Mouse (Mus musculus): ENCODE measurements around the gene G3bp2. TPM values are rescaled to one million over a fixed set of nuclear protein-coding genes. Genes with fewer than 3 reads are reported as not detected.

G3bp2 gene
- polyA plus RNA-seq, 1 experiment from 2014 or later: 87.0 TPM

GRCm38 (mm10) chr5:92076273-92076672 lies 7.2 kb downstream of the G3bp2 start:
- peaks cover 14% of the 10 kb centered on the region for H3K36me3 ChIP-seq
- WGBS (ENCODE audit: insufficient replicate concordance): 37% methylated on average over 1 of the region's 1 CpGs
- no peaks in the 10 kb centered on the region for H3K9me3 ChIP-seq (replicated peaks)
- H3K27me3 ChIP-seq (replicated peaks): no peaks in the 10 kb centered on the region
- H3K27ac ChIP-seq: no peak overlapping the region
- no peak overlapping the region for H3K4me3 ChIP-seq
- ATAC-seq: no peak
- H3K4me2 ChIP-seq: no peak overlapping the region
- H3K4me1 ChIP-seq: peaks cover 65% of the 10 kb centered on the region
- H3K9ac ChIP-seq: no peak overlapping the region

DNA sequence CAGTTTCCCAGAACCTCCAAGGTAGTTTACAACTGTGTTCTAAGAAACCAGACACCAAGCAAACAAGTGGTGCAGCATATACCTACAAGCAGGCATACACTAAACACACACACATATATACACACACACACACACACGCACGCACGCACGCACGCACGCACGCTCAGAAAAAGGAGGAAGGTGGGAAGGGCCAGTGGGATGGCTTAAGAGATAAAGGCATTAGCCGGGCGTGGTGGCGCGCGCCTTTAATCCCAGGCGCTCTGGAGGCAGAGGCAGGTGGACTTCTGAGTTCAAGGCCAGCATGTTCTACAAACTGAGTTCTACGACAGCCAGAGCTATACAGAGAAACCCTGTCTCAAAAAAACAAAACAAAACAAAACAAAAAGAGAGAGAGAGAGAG lies 9.5 kb downstream of the G3bp2 start:
- 43% methylated on average over 14 of the region's 14 CpGs for WGBS (ENCODE audit: insufficient replicate concordance)
- Histone ChIP-seq H3K9ac (no peak overlapping the region; the same call in 1 of the 2 replicates), H3K27me3 (replicated peaks) (no peaks in the 10 kb centered on the region), H3K4me3 (no peak overlapping the region), H3K36me3 (peaks cover 32% of the 10 kb centered on the region), H3K4me2 (peak overlapping the region; percentile 37), H3K27ac (peak overlapping the region; percentile 40), H3K9me3 (replicated peaks) (no peaks in the 10 kb centered on the region), H3K4me1 (peaks cover 44% of the 10 kb centered on the region)
- ATAC-seq: peak; percentile 80

- Histone ChIP-seq H3K4me1 (0 out of 2 replicates have a peak, but pooled peaks cover 5% of the 10 kb centered on the region), H3K4me3 (no peak overlapping the region), H3K27me3 (replicated peaks) (no peaks in the 10 kb centered on the region), H3K9me3 (replicated peaks) (no peaks in the 10 kb centered on the region), H3K4me2 (no peak overlapping the region), H3K9ac (no peak overlapping the region), H3K36me3 (peaks cover 79% of the 10 kb centered on the region), H3K27ac (no peak overlapping the region)
- 90% methylated on average over 2 of the region's 2 CpGs for WGBS (ENCODE audit: insufficient replicate concordance)
- ATAC-seq: no peak
Measured at GRCm38 (mm10) chr5:92063192-92063591, 20.3 kb downstream of the G3bp2 start.

DNA sequence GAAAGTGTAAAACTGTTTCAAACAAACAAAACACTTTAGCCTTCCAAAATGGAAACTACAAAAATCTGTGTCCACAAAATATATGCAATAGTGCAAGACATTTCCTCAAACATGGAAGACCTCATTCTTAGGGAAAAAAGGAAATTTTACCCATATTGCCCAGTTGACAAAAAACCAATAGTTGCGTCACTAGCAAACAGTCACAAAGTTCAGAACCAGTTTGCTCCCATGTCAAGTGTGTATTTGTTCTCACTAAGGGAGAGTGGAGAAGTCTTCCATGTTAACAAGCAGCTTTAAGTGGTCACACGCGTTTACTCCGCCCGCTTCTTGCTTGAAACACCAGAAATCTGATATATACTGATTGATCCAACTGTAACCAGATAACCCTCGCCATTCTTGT lies 30.7 kb downstream of the G3bp2 start:
- Histone ChIP-seq H3K4me1 (no peaks in the 10 kb centered on the region), H3K9ac (no peak overlapping the region), H3K36me3 (peaks cover 58% of the 10 kb centered on the region), H3K4me3 (no peak overlapping the region), H3K4me2 (no peak overlapping the region), H3K27ac (no peak overlapping the region), H3K9me3 (replicated peaks) (no peaks in the 10 kb centered on the region), H3K27me3 (replicated peaks) (no peaks in the 10 kb centered on the region)
- no peak for ATAC-seq
- WGBS (ENCODE audit: insufficient replicate concordance): 83% methylated on average over 6 of the region's 6 CpGs

DNA sequence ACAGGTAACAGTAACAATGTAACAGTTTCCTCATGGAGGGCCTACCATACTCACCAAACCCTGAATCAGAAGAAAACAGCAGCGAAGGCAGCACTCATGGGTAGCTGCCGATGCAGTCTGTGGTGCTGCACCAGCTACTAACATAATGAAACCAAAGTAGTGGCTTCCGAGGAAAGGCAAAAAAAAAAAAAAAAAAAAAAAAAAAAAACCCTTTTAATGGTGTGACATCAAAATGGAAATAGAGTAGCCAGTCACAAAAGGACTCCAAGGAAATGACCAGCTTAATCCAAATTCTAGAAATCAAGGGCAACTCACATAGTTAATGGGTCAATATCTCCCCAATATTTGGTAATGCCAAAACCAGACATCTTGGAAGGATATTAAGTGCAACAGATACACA lies 33.1 kb downstream of the G3bp2 start:
- no peak overlapping the region for H3K4me3 ChIP-seq
- H3K27ac ChIP-seq: no peak overlapping the region
- no peaks in the 10 kb centered on the region for H3K4me1 ChIP-seq
- H3K4me2 ChIP-seq: no peak overlapping the region
- H3K9me3 ChIP-seq (replicated peaks): no peaks in the 10 kb centered on the region
- 81% methylated on average over 3 of the region's 3 CpGs for WGBS (ENCODE audit: insufficient replicate concordance)
- ATAC-seq: no peak
- no peaks in the 10 kb centered on the region for H3K27me3 ChIP-seq (replicated peaks)
- H3K36me3 ChIP-seq: peaks cover 34% of the 10 kb centered on the region
- no peak overlapping the region for H3K9ac ChIP-seq

DNA sequence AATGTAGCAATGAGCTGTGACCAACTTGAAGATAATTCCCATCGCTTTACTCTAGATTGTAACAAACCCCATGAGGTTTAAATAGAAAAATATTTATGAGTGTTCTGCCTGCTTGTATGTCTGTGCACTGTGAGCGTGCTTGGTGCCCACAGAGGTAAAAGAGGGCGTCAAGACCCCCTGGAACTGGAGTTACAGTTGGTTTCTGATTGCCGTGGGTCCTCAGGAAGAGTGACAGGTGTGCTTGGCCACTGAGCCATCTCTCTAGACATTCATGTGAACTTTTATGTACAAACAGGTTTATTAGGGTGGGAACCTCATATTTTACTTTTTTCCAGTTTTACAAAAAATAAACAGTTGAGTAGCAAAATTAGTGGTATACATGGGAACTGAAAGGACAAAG lies 39.7 kb downstream of the G3bp2 start, which contains the start of gene Cdkl2:
Gene Cdkl2 (minus strand): TSS at position 101 of the 400 bp plus-strand sequence.
- 0 out of 2 replicates have a peak within 1 kb of the TSS, but pooled peaks have one; percentile 36 for H3K27ac ChIP-seq

GRCm38 (mm10) chr5:92042377-92043348 lies 40.9 kb downstream of the G3bp2 start:
- Histone ChIP-seq H3K27ac (0 out of 2 replicates have a peak overlapping the region, but pooled peaks have one; percentile 36), H3K4me3 (peak overlapping the region; percentile 76), H3K9ac (peak overlapping the region; percentile 67), H3K27me3 (replicated peaks) (peaks cover 32% of the 10 kb centered on the region), H3K4me1 (peaks cover 13% of the 10 kb centered on the region), H3K36me3 (no peaks in the 10 kb centered on the region), H3K4me2 (peak overlapping the region; percentile 93), H3K9me3 (replicated peaks) (no peaks in the 10 kb centered on the region)
- ATAC-seq: peak; percentile 100
- WGBS (ENCODE audit: insufficient replicate concordance): under 1% methylated on average over 68 of the region's 68 CpGs

More for the DNA sequence above, 39.7 kb downstream of the G3bp2 start, which contains the start of gene Cdkl2:
- H3K36me3 ChIP-seq: no peaks in the 10 kb centered on the region
- H3K4me1 ChIP-seq: peaks cover 13% of the 10 kb centered on the region
- no peaks in the 10 kb centered on the region for H3K9me3 ChIP-seq (replicated peaks)
- H3K4me2 ChIP-seq: peak within 1 kb of the TSS; percentile 93
- peak within 1 kb of the TSS; percentile 67 for H3K9ac ChIP-seq
- 67% methylated on average over 4 of the region's 4 CpGs for WGBS (ENCODE audit: insufficient replicate concordance)
- ATAC-seq: no peak
- H3K27me3 ChIP-seq (replicated peaks): peaks cover 31% of the 10 kb centered on the region
- peak within 1 kb of the TSS; percentile 76 for H3K4me3 ChIP-seq

- WGBS (ENCODE audit: insufficient replicate concordance): 13% methylated on average over 2 of the region's 2 CpGs
- H3K4me1 ChIP-seq: no peaks in the 10 kb centered on the region
- no peak for ATAC-seq
- no peak overlapping the region for H3K27ac ChIP-seq
- H3K4me2 ChIP-seq: no peak overlapping the region
- no peak overlapping the region for H3K9ac ChIP-seq
- no peaks in the 10 kb centered on the region for H3K36me3 ChIP-seq
- H3K4me3 ChIP-seq: no peak overlapping the region
- H3K27me3 ChIP-seq (replicated peaks): 0 out of 2 replicates have a peak, but pooled peaks cover 3% of the 10 kb centered on the region
- no peaks in the 10 kb centered on the region for H3K9me3 ChIP-seq (replicated peaks)
Measured at GRCm38 (mm10) chr5:92019960-92020359, 63.6 kb downstream of the G3bp2 start.

DNA sequence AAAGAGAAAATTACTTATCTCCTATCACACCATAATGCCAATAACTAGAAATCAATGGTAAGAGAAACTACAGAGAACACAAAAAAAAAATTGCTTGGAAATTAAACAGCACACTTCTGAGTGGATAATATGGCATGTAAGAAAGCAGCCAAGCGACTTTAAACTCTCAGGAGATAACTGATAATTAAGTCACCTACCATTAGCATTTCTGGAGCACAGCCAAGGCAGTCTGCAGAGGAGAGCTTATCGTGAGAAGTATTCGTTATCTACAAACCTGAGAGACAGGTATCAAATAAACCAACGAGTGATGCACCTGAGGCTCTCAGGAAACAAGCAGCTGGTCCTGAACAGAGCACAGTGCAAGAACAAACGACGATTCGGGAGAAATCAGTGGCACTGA lies 71.8 kb downstream of the G3bp2 start:
- Histone ChIP-seq H3K9me3 (replicated peaks) (no peaks in the 10 kb centered on the region), H3K27ac (no peak overlapping the region), H3K4me1 (no peaks in the 10 kb centered on the region), H3K27me3 (replicated peaks) (no peaks in the 10 kb centered on the region), H3K4me3 (no peak overlapping the region), H3K9ac (no peak overlapping the region), H3K36me3 (no peaks in the 10 kb centered on the region), H3K4me2 (no peak overlapping the region)
- 54% methylated on average over 7 of the region's 7 CpGs for WGBS (ENCODE audit: insufficient replicate concordance)
- ATAC-seq: no peak

DNA sequence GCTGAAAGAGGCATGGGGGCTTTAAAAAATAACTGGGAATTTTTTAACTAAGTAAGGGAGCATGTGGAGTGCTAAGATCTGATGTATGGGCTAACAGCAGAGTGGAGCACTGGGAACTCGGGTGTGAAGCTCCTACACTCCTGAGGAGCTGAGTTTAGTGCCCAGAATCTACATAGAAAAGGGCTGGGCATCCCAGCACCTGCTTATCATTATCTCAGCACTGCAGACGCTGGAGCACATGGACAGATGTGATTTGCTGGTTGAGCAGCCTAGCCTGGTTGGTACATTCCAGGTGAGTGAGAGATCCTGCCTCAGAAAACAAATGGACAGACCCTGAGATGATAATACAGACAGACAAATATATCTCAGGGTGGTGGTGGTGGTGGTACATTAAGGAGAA lies 73.7 kb downstream of the G3bp2 start:
- no peaks in the 10 kb centered on the region for H3K36me3 ChIP-seq
- no peak overlapping the region for H3K9ac ChIP-seq
- no peaks in the 10 kb centered on the region for H3K27me3 ChIP-seq (replicated peaks)
- peak; percentile 51; the same call in 1 of the 2 replicates for ATAC-seq
- no peaks in the 10 kb centered on the region for H3K9me3 ChIP-seq (replicated peaks)
- no peaks in the 10 kb centered on the region for H3K4me1 ChIP-seq
- no peak overlapping the region for H3K4me2 ChIP-seq
- H3K27ac ChIP-seq: no peak overlapping the region
- WGBS (ENCODE audit: insufficient replicate concordance): 19% methylated on average over 2 of the region's 2 CpGs
- H3K4me3 ChIP-seq: no peak overlapping the region

- Histone ChIP-seq H3K4me3 (no peak overlapping the region), H3K9me3 (replicated peaks) (peaks cover 5% of the 10 kb centered on the region; the same call in 1 of the 2 replicates), H3K9ac (no peak overlapping the region), H3K36me3 (no peaks in the 10 kb centered on the region), H3K4me1 (no peaks in the 10 kb centered on the region), H3K27me3 (replicated peaks) (no peaks in the 10 kb centered on the region), H3K4me2 (no peak overlapping the region), H3K27ac (no peak overlapping the region)
- 46% methylated on average over 2 of the region's 2 CpGs for WGBS (ENCODE audit: insufficient replicate concordance)
- ATAC-seq: no peak
Measured at GRCm38 (mm10) chr5:92003011-92003410, 80.5 kb downstream of the G3bp2 start.
